Mouse (Mus musculus): Measurements from ENCODE around the gene Rpl7a. TPM values are rescaled to one million over a fixed set of nuclear protein-coding genes. Genes with fewer than 3 reads are reported as not detected.

The Rpl7a gene
- total and polyA plus RNA-seq, 3 experiments, result 1,142 to 3,395 (median 3,077) TPM

DNA sequence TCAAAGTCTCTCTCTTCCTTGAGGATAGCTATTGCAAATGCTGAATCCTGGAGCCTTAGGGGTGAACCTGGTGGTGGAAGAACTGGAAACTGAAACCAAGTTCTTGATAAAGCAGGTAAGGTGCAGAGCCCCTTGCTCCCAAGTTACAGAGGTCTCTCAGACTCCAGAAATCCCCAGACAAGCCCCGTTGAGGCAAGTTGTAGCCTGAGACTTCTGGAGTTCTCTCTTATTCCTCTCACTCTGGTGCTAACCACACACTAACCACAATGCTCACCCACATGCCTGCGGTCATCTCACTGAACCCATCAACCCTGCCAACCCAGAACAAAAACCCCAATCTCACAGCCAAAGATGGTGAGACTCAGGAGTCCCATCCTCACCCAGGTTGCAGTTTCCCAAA lies 24.7 kb downstream of the Rpl7a start:
- no peaks in the 10 kb centered on the region for H3K27me3 ChIP-seq (replicated peaks)
- H3K27ac ChIP-seq (ENCODE audit: insufficient read depth, low read depth), result no peak overlapping the region
- H3K4me3 ChIP-seq (replicated peaks in 1 of 3; ENCODE audit: low read depth in 2 of 3, low read length in 2 of 3, poor library complexity in 1 of 3), result no peak overlapping the region
- peaks cover 6 to 15% of the 10 kb centered on the region in 2 experiments for H3K36me3 ChIP-seq (replicated peaks in 1 of 2; ENCODE audit: control insufficient read depth in 1 of 2, insufficient read depth in 1 of 2, low read length in 1 of 2)
- peaks cover 27% of the 10 kb centered on the region for H3K79me2 ChIP-seq (replicated peaks; ENCODE audit: control insufficient read depth, extremely low read depth, insufficient read depth, poor library complexity, severe bottlenecking)
- in situ Hi-C loops (cut with MboI; ENCODE audit: low pct_ligation_motif_present, low pct_unique_long_range_greater_than_20kb, low sequenced_read_pairs) (no loop called here), dilution Hi-C loops (cut with MboI; ENCODE audit: extremely low pct_ligation_motif_present, extremely low pct_unique_long_range_greater_than_20kb, low sequenced_read_pairs) (no loop called here)
- no peak for DNase-seq (ENCODE audit: extremely low read depth)
- no peaks in the 10 kb centered on the region for H3K9me3 ChIP-seq (replicated peaks; ENCODE audit: low read length)
- no peak overlapping the region for H3K9ac ChIP-seq (ENCODE audit: insufficient read depth, low read depth)
- no peak for TF ChIP-seq KAT2A (IDR thresholded peaks at IDR 0.05; ENCODE audit: insufficient replicate concordance, low read length)
- 0 out of 2 replicates have a peak, but pooled peaks have one; percentile 17 for TF ChIP-seq EP300 (IDR thresholded peaks at IDR 0.05; ENCODE audit: low read length)
- TF ChIP-seq NELFE (IDR thresholded peaks at IDR 0.05; ENCODE audit: low read depth, low read length), result no peak
- TF ChIP-seq BHLHE40 (IDR thresholded peaks at IDR 0.05; ENCODE audit: low read depth, low read length), result 0 out of 2 replicates have a peak, but pooled peaks have one; percentile 18
- TF ChIP-seq IRF4 (IDR thresholded peaks at IDR 0.05; ENCODE audit: low read depth, low read length), result 0 out of 2 replicates have a peak, but pooled peaks have one; percentile 15
- H3K4me1 ChIP-seq (ENCODE audit: control insufficient read depth in 1 of 2, insufficient read depth in 2 of 2), result peaks cover 31 to 62% of the 10 kb centered on the region in 2 experiments
- no peak overlapping the region for H3K4me2 ChIP-seq (ENCODE audit: insufficient read depth, low read depth, poor library complexity, severe bottlenecking)

DNA sequence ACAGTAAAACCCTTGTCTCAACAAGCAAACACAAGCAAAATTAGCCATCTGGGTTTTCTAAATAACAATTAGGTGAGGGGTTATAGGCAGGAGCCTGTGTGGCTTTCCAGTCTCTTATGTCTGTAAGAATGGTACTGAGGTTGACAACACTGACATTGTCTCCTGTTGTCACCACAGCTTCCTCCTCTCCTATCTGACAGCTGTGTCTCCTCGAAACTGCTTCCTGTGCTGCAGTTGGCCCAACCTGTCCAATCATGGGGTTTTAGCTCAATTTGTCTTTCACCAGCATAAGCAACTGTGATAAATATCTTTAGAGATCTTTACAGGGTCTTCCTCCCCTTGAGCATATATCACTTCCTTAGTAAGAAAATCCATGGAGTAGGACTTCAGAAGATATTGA lies 25.9 kb downstream of the Rpl7a start:
- Histone ChIP-seq H3K4me2 (ENCODE audit: insufficient read depth, low read depth, poor library complexity, severe bottlenecking) (no peak overlapping the region), H3K27ac (ENCODE audit: insufficient read depth, low read depth) (no peak overlapping the region), H3K4me3 (replicated peaks in 1 of 3; ENCODE audit: low read depth in 2 of 3, low read length in 2 of 3, poor library complexity in 1 of 3) (no peak overlapping the region), H3K9me3 (replicated peaks; ENCODE audit: low read length) (no peaks in the 10 kb centered on the region), H3K79me2 (replicated peaks; ENCODE audit: control insufficient read depth, extremely low read depth, insufficient read depth, poor library complexity, severe bottlenecking) (peaks cover 15% of the 10 kb centered on the region), H3K9ac (ENCODE audit: insufficient read depth, low read depth) (no peak overlapping the region), H3K27me3 (replicated peaks) (no peaks in the 10 kb centered on the region), H3K4me1 (ENCODE audit: control insufficient read depth in 1 of 2, insufficient read depth in 2 of 2) (peaks cover 27 to 56% of the 10 kb centered on the region in 2 experiments), H3K36me3 (replicated peaks in 1 of 2; ENCODE audit: control insufficient read depth in 1 of 2, insufficient read depth in 1 of 2, low read length in 1 of 2) (peaks cover 0 to 4% of the 10 kb centered on the region in 2 experiments)
- no peak for TF ChIP-seq TBP (conservative IDR thresholded peaks at IDR 0.05; ENCODE audit: low read depth, low read length)
- no peak for TF ChIP-seq ELF1 (IDR thresholded peaks at IDR 0.05; ENCODE audit: low read depth, low read length)
- no peak for TF ChIP-seq ZNF384 (IDR thresholded peaks at IDR 0.05; ENCODE audit: low read depth, low read length)
- TF ChIP-seq JUN (IDR thresholded peaks at IDR 0.05; ENCODE audit: insufficient read depth, low read depth, low read length), result no peak
- no peak for TF ChIP-seq SIN3A (IDR thresholded peaks at IDR 0.05; ENCODE audit: low read length)
- TF ChIP-seq GABPA (IDR thresholded peaks at IDR 0.05; ENCODE audit: insufficient replicate concordance, low read depth, low read length), result no peak
- TF ChIP-seq EP300 (IDR thresholded peaks at IDR 0.05; ENCODE audit: low read length), result no peak
- TF ChIP-seq UBTF (IDR thresholded peaks at IDR 0.05; ENCODE audit: low read depth, low read length), result no peak
- dilution Hi-C loops (cut with MboI; ENCODE audit: extremely low pct_ligation_motif_present, extremely low pct_unique_long_range_greater_than_20kb, low sequenced_read_pairs) (no loop called here), in situ Hi-C loops (cut with MboI; ENCODE audit: low pct_ligation_motif_present, low pct_unique_long_range_greater_than_20kb, low sequenced_read_pairs) (no loop called here)
- no peak for DNase-seq (ENCODE audit: extremely low read depth)

DNA sequence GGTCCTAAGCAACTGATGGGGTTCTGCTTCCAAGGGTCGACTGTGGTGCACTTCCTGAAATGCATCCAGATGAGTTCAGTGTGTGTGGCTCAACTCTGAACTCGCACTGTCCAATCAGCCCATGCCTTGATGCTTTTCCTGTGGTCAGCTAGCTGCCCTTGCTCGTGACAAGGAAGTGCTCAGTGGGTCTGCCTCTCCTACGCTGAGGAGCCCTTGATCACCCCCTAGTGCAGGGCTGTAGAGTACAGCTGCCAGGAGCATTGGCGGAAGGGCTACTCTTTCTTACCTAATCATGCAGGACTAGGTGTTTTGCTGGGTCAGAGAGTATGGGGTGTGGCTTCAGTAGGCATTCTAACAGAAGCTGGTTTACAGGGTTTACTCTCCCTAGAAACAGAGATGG lies 31.0 kb downstream of the Rpl7a start:
- H3K4me3 ChIP-seq (replicated peaks in 1 of 3; ENCODE audit: low read depth in 2 of 3, low read length in 2 of 3, poor library complexity in 1 of 3), result no peak overlapping the region
- H3K79me2 ChIP-seq (replicated peaks; ENCODE audit: control insufficient read depth, extremely low read depth, insufficient read depth, poor library complexity, severe bottlenecking), result no peaks in the 10 kb centered on the region
- dilution Hi-C loops (cut with MboI; ENCODE audit: extremely low pct_ligation_motif_present, extremely low pct_unique_long_range_greater_than_20kb, low sequenced_read_pairs), result no loop called here
- no peak overlapping the region for H3K9ac ChIP-seq (ENCODE audit: insufficient read depth, low read depth)
- no peak for DNase-seq (ENCODE audit: extremely low read depth)
- in situ Hi-C loops (cut with MboI; ENCODE audit: low pct_ligation_motif_present, low pct_unique_long_range_greater_than_20kb, low sequenced_read_pairs), result no loop called here
- H3K4me2 ChIP-seq (ENCODE audit: insufficient read depth, low read depth, poor library complexity, severe bottlenecking), result no peak overlapping the region
- no peaks in the 10 kb centered on the region for H3K9me3 ChIP-seq (replicated peaks; ENCODE audit: low read length)
- no peak overlapping the region for H3K27ac ChIP-seq (ENCODE audit: insufficient read depth, low read depth)
- TF ChIP-seq BHLHE40 (IDR thresholded peaks at IDR 0.05; ENCODE audit: low read depth, low read length), result peak; percentile 89
- no peak for TF ChIP-seq TCF12 (IDR thresholded peaks at IDR 0.05; ENCODE audit: low read depth, low read length)
- TF ChIP-seq RAD21 (IDR thresholded peaks at IDR 0.05; ENCODE audit: low read depth, low read length), result peak; percentile 50
- TF ChIP-seq MXI1 (IDR thresholded peaks at IDR 0.05; ENCODE audit: low read depth, low read length), result no peak
- TF ChIP-seq SMC3 (IDR thresholded peaks at IDR 0.05; ENCODE audit: low read depth, low read length), result peak; percentile 52
- TF ChIP-seq CTCF (conservative IDR thresholded peaks at IDR 0.05 in 1 of 2, IDR thresholded peaks at IDR 0.05 in 1 of 2; ENCODE audit: low read depth in 2 of 2, low read length in 2 of 2), result peak in 1 of 2 experiments; percentile 70; a peak in 2 of 4 replicates
- TF ChIP-seq ELF1 (IDR thresholded peaks at IDR 0.05; ENCODE audit: low read depth, low read length), result peak; percentile 87
- H3K36me3 ChIP-seq (replicated peaks in 1 of 2; ENCODE audit: control insufficient read depth in 1 of 2, insufficient read depth in 1 of 2, low read length in 1 of 2), result peaks cover 3 to 14% of the 10 kb centered on the region in 2 experiments
- no peaks in the 10 kb centered on the region for H3K27me3 ChIP-seq (replicated peaks)
- H3K4me1 ChIP-seq (ENCODE audit: control insufficient read depth in 1 of 2, insufficient read depth in 2 of 2), result peaks cover 16 to 26% of the 10 kb centered on the region in 2 experiments
